Mouse (Mus musculus) stomach, postnatal 0 days (tissue): ENCODE results near the gene Casp2.

ENCODE experiments used
- CTCF ChIP-seq: IDR thresholded peaks from 2 replicates; pipeline ENCODE4 v1.5.1; 2016; ENCODE audit warnings: antibody characterized with exemption, low read depth, mild to moderate bottlenecking, moderate library complexity
- EP300 ChIP-seq: optimal IDR thresholded peaks from 2 replicates; pipeline ENCODE3; 2016; ENCODE audit warnings: antibody characterized with exemption

GRCm38 (mm10) chr6:42257303-42257863, 7.4 kb upstream of the Casp2 start:
- peak; percentile 80 for TF ChIP-seq CTCF
- no peak for TF ChIP-seq EP300
